7 mouse cellular contexts compared by ENCODE assay signal in genomic region chr5:33722266-33723018, GRCm38 (mm10). TPM values are rescaled to one million over a fixed set of nuclear protein-coding genes. Genes with fewer than 3 reads are reported as not detected.
DNase-seq lines count a peak whose midpoint lies in the region; ATAC-seq and TF ChIP-seq lines count a peak whose summit lies in the region.

No protein-coding gene starts in this region.

- TF ChIP-seq POLR2A in olfactory bulb, adult 2 months (IDR thresholded peaks at IDR 0.05; ENCODE audit: insufficient read depth, low read depth, low read length), result no peak

- H3K4me3 ChIP-seq in lung, embryonic 16.5 days (ENCODE audit: low read length), result peak overlapping the region; percentile 84
- H3K4me3 ChIP-seq in forebrain, embryonic 10.5 days, result peak overlapping the region; percentile 87
- H3K4me3 ChIP-seq in limb, embryonic 12.5 days (replicated peaks), result peak overlapping the region; percentile 75
- peak overlapping the region; percentile 48 for H3K4me3 ChIP-seq in olfactory bulb, adult 2 months (ENCODE audit: insufficient read depth, low read depth, low read length)

- DNase-seq in lung, adult 18-20 months, result no peak
- DNase-seq in forebrain, embryonic 10.5 days (ENCODE audit: extremely low spot score, low spot score), result peak; percentile 47
- no peak for DNase-seq in cerebellum, adult 9-10 months
- DNase-seq in MN1 (ENCODE audit: low spot score), result no peak

- peaks cover 3% of the 10 kb centered on the region for H3K36me3 ChIP-seq in lung, embryonic 16.5 days (ENCODE audit: control insufficient read depth, insufficient read depth, low read length)
- peaks cover 35% of the 10 kb centered on the region for H3K36me3 ChIP-seq in forebrain, embryonic 10.5 days (replicated peaks)
- H3K36me3 ChIP-seq in limb, embryonic 12.5 days, result peaks cover 9% of the 10 kb centered on the region

- peak overlapping the region; percentile 93 for H3K9ac ChIP-seq in lung, embryonic 16.5 days (ENCODE audit: low read length)
- H3K9ac ChIP-seq in limb, embryonic 12.5 days (replicated peaks), result peak overlapping the region; percentile 87

- WGBS in lung, embryonic 16.5 days, result under 1% methylated on average over 53 of the region's 53 CpGs
- WGBS in forebrain, embryonic 10.5 days, result under 1% methylated on average over 53 of the region's 53 CpGs
- WGBS in limb, embryonic 12.5 days, result under 1% methylated on average over 53 of the region's 53 CpGs
- under 1% methylated on average over 53 of the region's 53 CpGs for WGBS in olfactory bulb, adult 2 months

- peak overlapping the region; percentile 86 for H3K27ac ChIP-seq in lung, embryonic 16.5 days (ENCODE audit: low read length)
- peak overlapping the region; percentile 93 for H3K27ac ChIP-seq in forebrain, embryonic 10.5 days
- peak overlapping the region; percentile 81 for H3K27ac ChIP-seq in limb, embryonic 12.5 days
- H3K27ac ChIP-seq in olfactory bulb, adult 2 months (ENCODE audit: insufficient read depth, low read depth, low read length), result no peak overlapping the region

- no peaks in the 10 kb centered on the region; the same call in 1 of the 2 replicates for H3K27me3 ChIP-seq in lung, embryonic 16.5 days (ENCODE audit: control insufficient read depth, insufficient read depth, low read depth, low read length)
- H3K27me3 ChIP-seq in forebrain, embryonic 10.5 days (ENCODE audit: poor library complexity, severe bottlenecking), result peaks cover 96% of the 10 kb centered on the region
- H3K27me3 ChIP-seq in limb, embryonic 12.5 days, result peaks cover 76% of the 10 kb centered on the region

- no peak for ATAC-seq in lung, embryonic 16.5 days (ENCODE audit: low read depth)
- 0 out of 2 replicates have a peak, but pooled peaks have one; percentile 1 for ATAC-seq in limb, embryonic 12.5 days (ENCODE audit: insufficient number of reproducible peaks, insufficient read depth, low FRiP score, low TSS enrichment, low read depth)

- no peaks in the 10 kb centered on the region for H3K9me3 ChIP-seq in lung, embryonic 16.5 days (ENCODE audit: control insufficient read depth, low read length)
- H3K9me3 ChIP-seq in forebrain, embryonic 10.5 days, result no peaks in the 10 kb centered on the region
- H3K9me3 ChIP-seq in limb, embryonic 12.5 days, result no peaks in the 10 kb centered on the region

- TF ChIP-seq CTCF in olfactory bulb, adult 2 months (IDR thresholded peaks at IDR 0.05; ENCODE audit: insufficient read depth, low read depth, low read length), result no peak

- peak overlapping the region; percentile 77 for H3K4me2 ChIP-seq in lung, embryonic 16.5 days (ENCODE audit: low read depth, low read length)
- H3K4me2 ChIP-seq in limb, embryonic 12.5 days, result peak overlapping the region; percentile 96

- peaks cover 35% of the 10 kb centered on the region for H3K4me1 ChIP-seq in lung, embryonic 16.5 days (replicated peaks; ENCODE audit: control insufficient read depth, insufficient read depth, low read length)
- peaks cover 84% of the 10 kb centered on the region for H3K4me1 ChIP-seq in forebrain, embryonic 10.5 days
- H3K4me1 ChIP-seq in limb, embryonic 12.5 days (replicated peaks), result peaks cover 38% of the 10 kb centered on the region
- H3K4me1 ChIP-seq in olfactory bulb, adult 2 months (ENCODE audit: control insufficient read depth, insufficient read depth, low read length), result peaks cover 22% of the 10 kb centered on the region

RNA-seq across cellular contexts. Expression of gene Fgfr3, which starts 1.0 kb away (rescaled TPM):
- polyA plus RNA-seq in lung, embryonic 16.5 days (2015; fragmentation: Nextera tagmentation; extraction: Ambion mirVana), result 64.4 and 67.2 TPM in 2 replicates
- 33.4 and 39.1 TPM in 2 replicates for polyA plus RNA-seq in forebrain, embryonic 10.5 days (2016; fragmentation: Nextera tagmentation; extraction: Ambion mirVana)
- polyA plus RNA-seq in limb, embryonic 12.5 days (2016; fragmentation: Nextera tagmentation; extraction: Ambion mirVana), result 24.5 and 28.0 TPM in 2 replicates
- polyA plus RNA-seq in olfactory bulb, adult 2 months (2012; ENCODE audit: insufficient read depth, insufficient read length, low replicate concordance, missing spikeins), result not detected in 2 replicates
